Mouse (Mus musculus) cerebellum, postnatal 10 days (tissue): ENCODE data around the gene Txk.

Source experiments
- DNase-seq, 2 experiments: peaks; one replicate each; pipeline ENCODE4 v3.0.0; 2021; ENCODE audit warnings: mixed read lengths in 2 of 2

Txk gene

GRCm38 (mm10) chr5:72750226-72750625 is 2.4 kb downstream of the Txk start:
- no peak for DNase-seq

- DNase-seq, result no peak
These were observed 3.8 kb downstream of the Txk start for GRCm38 (mm10) chr5:72748659-72749265.

GRCm38 (mm10) chr5:72747384-72747783 is 5.2 kb downstream of the Txk start:
- peak; percentile 31 to 45 for DNase-seq

GRCm38 (mm10) chr5:72746461-72746860 is 6.1 kb downstream of the Txk start:
- no peak for DNase-seq

- no peak for DNase-seq
These were observed 9.5 kb downstream of the Txk start for GRCm38 (mm10) chr5:72743103-72743502.

- DNase-seq, result no peak
These were observed 15.7 kb downstream of the Txk start for GRCm38 (mm10) chr5:72736868-72737267.

GRCm38 (mm10) chr5:72736437-72736836 is 16.1 kb downstream of the Txk start:
- DNase-seq, result no peak

- no peak for DNase-seq
These were observed 16.8 kb downstream of the Txk start for GRCm38 (mm10) chr5:72735763-72736162.

GRCm38 (mm10) chr5:72732885-72733284 is 19.7 kb downstream of the Txk start:
- no peak for DNase-seq

GRCm38 (mm10) chr5:72725404-72725803 is 27.2 kb downstream of the Txk start:
- DNase-seq, result no peak

- no peak for DNase-seq
These were observed 29.1 kb downstream of the Txk start for GRCm38 (mm10) chr5:72723429-72723828.

GRCm38 (mm10) chr5:72720587-72720986 is 32.0 kb downstream of the Txk start:
- DNase-seq, result no peak

GRCm38 (mm10) chr5:72710572-72711278 is 41.9 kb downstream of the Txk start:
- peak; percentile 83 to 88 for DNase-seq

GRCm38 (mm10) chr5:72709976-72710375 is 42.6 kb downstream of the Txk start:
- no peak for DNase-seq

- no peak for DNase-seq
These were observed 43.1 kb downstream of the Txk start for GRCm38 (mm10) chr5:72709451-72709850.

GRCm38 (mm10) chr5:72706722-72707121 is 45.9 kb downstream of the Txk start:
- DNase-seq, result no peak

- no peak for DNase-seq
These were observed 46.5 kb downstream of the Txk start for GRCm38 (mm10) chr5:72706095-72706494.

- DNase-seq, result no peak
These were observed 50.4 kb downstream of the Txk start for GRCm38 (mm10) chr5:72702202-72702601.

- DNase-seq, result peak; percentile 43 to 53
These were observed 53.1 kb downstream of the Txk start for GRCm38 (mm10) chr5:72699500-72699818.

- DNase-seq, result peak; percentile 33 to 48
These were observed 53.6 kb downstream of the Txk start for GRCm38 (mm10) chr5:72698818-72699499.

- peak; percentile 77 to 78 for DNase-seq
These were observed 54.2 kb downstream of the Txk start for GRCm38 (mm10) chr5:72698343-72698742.

GRCm38 (mm10) chr5:72696491-72696890 is 56.1 kb downstream of the Txk start:
- peak; percentile 48 to 75 for DNase-seq

GRCm38 (mm10) chr5:72694684-72695083 is 57.9 kb downstream of the Txk start:
- DNase-seq, result no peak

- DNase-seq, result no peak
These were observed 62.1 kb downstream of the Txk start for GRCm38 (mm10) chr5:72690516-72690915.
